Mouse (Mus musculus) lung, embryonic 16.5 days (tissue): ENCODE results near the gene Dbi. TPM values are rescaled to one million over a fixed set of nuclear protein-coding genes. Genes with fewer than 3 reads are reported as not detected.

Source experiments
- ATAC-seq: fragments of 200-750 bp; cut with Nextera tagmentation; 2 replicates; pipeline ENCODE4 v1.8.0; 2017; ENCODE audit warnings: low read depth, mild to moderate bottlenecking, moderate library complexity
- H3K27ac ChIP-seq: fragments of 300-500 bp; sonication (generic); 2 replicates; pipeline ENCODE4 v1.5.1; 2014; ENCODE audit warnings: mild to moderate bottlenecking, control low read depth, low read length
- H3K27me3 ChIP-seq: fragments of 300-500 bp; sonication (generic); 2 replicates; pipeline ENCODE4 v1.6.1; 2014; ENCODE audit warnings: low read depth, low read length, mixed read lengths; ENCODE audit not compliant: control insufficient read depth, insufficient read depth
- H3K36me3 ChIP-seq: fragments of 300-500 bp; sonication (generic); 2 replicates; pipeline ENCODE4 v1.6.1; 2014; ENCODE audit warnings: low read length; ENCODE audit not compliant: control insufficient read depth, insufficient read depth
- H3K4me1 ChIP-seq: fragments of 300-500 bp; sonication (generic); replicated peaks from 2 replicates; pipeline ENCODE4 v1.6.1; 2014; ENCODE audit warnings: low read length, mixed read lengths; ENCODE audit not compliant: control insufficient read depth, insufficient read depth
- H3K4me2 ChIP-seq: fragments of 300-500 bp; sonication (generic); 2 replicates; pipeline ENCODE4 v1.6.1; 2014; ENCODE audit warnings: low read depth, low read length, control low read depth
- H3K4me3 ChIP-seq: fragments of 300-500 bp; sonication (generic); 2 replicates; pipeline ENCODE4 v1.5.1; 2014; ENCODE audit warnings: mild to moderate bottlenecking, low read length, control low read depth
- H3K9ac ChIP-seq: fragments of 300-500 bp; sonication (generic); 2 replicates; pipeline ENCODE4 v1.6.1; 2014; ENCODE audit warnings: low read length, control low read depth
- H3K9me3 ChIP-seq: fragments of 300-500 bp; sonication (generic); 2 replicates; pipeline ENCODE4 v1.6.1; 2016; ENCODE audit warnings: low read length; ENCODE audit not compliant: control insufficient read depth
- WGBS: fragments of 180-500 bp; shearing (Covaris S2); extraction: QIAGEN DNeasy Blood & Tissue Kit; methylation state at CpG from one replicate; pipeline ENCODE4 v1.1.7; 2014; 5-methylcytosine and 5-hydroxymethylcytosine counted together
- polyA plus RNA-seq: library from polyadenylated mRNA; unstranded; fragments of >200 nt; fragmentation: Nextera tagmentation; extraction: Ambion mirVana; gene quantifications from 2 replicates; pipeline ENCODE4 v1.2.1, GENCODE M21; 2015

Gene Dbi
- polyA plus RNA-seq, 1 experiment from 2014 or later, result 457 TPM

DNA sequence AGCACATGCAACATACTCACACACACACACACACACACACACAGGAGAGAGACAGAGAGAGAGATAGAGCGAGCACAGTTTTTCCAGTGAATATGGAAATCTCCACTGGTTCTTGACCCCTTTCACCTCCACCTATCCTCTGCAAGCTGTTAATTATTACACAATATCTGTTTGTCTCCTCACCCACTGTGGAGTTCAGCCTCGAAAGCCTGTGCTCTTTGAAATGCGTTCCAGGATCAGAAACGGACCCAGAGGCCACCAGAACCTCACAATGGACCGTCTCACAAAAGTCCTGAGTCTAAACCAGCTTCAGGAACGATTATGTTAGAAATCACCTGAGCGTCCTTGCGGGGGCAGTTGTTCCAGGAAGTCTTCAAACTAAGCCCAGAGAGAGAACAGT, 54.7 kb downstream of the Dbi start:
- H3K36me3 ChIP-seq, result no peaks in the 10 kb centered on the region
- 68% methylated on average over 8 of the region's 8 CpGs for WGBS

DNA sequence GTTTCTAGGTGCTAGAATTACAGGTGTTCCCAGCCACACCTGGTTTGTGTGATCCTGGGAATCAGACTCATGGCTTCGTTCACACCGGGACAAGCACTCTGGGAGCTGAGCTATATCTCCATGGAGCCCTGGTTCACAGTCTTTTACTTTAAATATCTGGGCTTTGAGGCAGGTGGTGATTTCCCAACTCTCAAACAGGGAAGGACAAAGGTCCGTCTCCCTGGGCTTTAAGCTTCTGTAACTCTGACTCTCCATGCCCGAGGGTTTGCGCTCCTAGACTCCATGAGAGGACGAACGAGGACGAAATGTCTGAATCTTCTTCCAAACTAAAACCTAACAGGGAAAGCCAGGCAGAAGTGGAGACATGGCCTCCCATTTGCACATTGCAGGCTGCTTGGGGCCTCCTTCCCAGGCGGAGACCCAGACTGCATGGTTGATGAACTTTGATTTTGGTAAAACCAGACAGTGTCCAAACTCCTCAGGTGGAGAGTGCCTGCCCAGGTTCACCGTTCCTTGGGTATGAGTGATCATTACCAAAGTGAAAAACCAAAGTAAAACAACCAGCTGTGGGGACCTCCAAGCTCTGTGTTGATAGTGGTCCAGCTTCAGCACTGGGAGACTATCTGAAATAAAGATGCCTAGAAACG, 56.7 kb downstream of the Dbi start:
- Histone ChIP-seq H3K27me3 (no peaks in the 10 kb centered on the region), H3K9ac (no peak overlapping the region), H3K4me1 (peaks cover 2% of the 10 kb centered on the region; the same call in 1 of the 2 replicates), H3K9me3 (no peaks in the 10 kb centered on the region), H3K4me3 (no peak overlapping the region), H3K4me2 (no peak overlapping the region), H3K36me3 (no peaks in the 10 kb centered on the region), H3K27ac (no peak overlapping the region)
- WGBS, result 85% methylated on average over 11 of the region's 11 CpGs
- ATAC-seq, result no peak

More for the DNA sequence above, 54.7 kb downstream of the Dbi start:
- H3K4me3 ChIP-seq, result no peak overlapping the region
- H3K4me1 ChIP-seq, result peaks cover 2% of the 10 kb centered on the region; the same call in 1 of the 2 replicates
- no peak for ATAC-seq
- H3K27me3 ChIP-seq, result no peaks in the 10 kb centered on the region
- no peak overlapping the region for H3K4me2 ChIP-seq
- H3K9me3 ChIP-seq, result no peaks in the 10 kb centered on the region
- H3K27ac ChIP-seq, result no peak overlapping the region
- H3K9ac ChIP-seq, result no peak overlapping the region

Other genes starting within 250 kb of the Dbi start
- 6.7 and 7.6 TPM in 2 replicates for gene Tmem177, start 207.9 kb downstream of the Dbi start, polyA plus RNA-seq
- gene Cfap221, start 123.8 kb downstream of the Dbi start, polyA plus RNA-seq, result 1.0 and 1.1 TPM in 2 replicates
- 0.16 TPM in 1 of 2 replicates, not detected in the other for gene Sctr, start 114.2 kb downstream of the Dbi start, polyA plus RNA-seq
- gene Tmem37, start 47.0 kb downstream of the Dbi start, polyA plus RNA-seq, result 11.4 and 13.6 TPM in 2 replicates
- 18.1 and 18.7 TPM in 2 replicates for gene 3110009E18Rik, start 109 bp upstream of the Dbi start, polyA plus RNA-seq
- gene Steap3, start 151.6 kb upstream of the Dbi start, polyA plus RNA-seq, result 3.0 and 3.6 TPM in 2 replicates
- 0.08 and 0.20 TPM in 2 replicates for gene C1ql2, start 219.5 kb upstream of the Dbi start, polyA plus RNA-seq